Comparison of ENCODE assay signal across 19 mouse cellular contexts in genomic region chr17:43704216-43704930, GRCm38 (mm10).
"Had no signal": no experiment of that assay in that cellular context is flagged by ENCODE, and none has a peak within 500 bp of the region (broad histone marks: within the 10 kb centered on the region; RNA-seq: fewer than 3 reads in every experiment).

No protein-coding gene starts in this region.

- H3K27me3 ChIP-seq: limb, embryonic 15.5 days; liver, embryonic 12.5 days; megakaryocyte, embryonic 14.5 days; midbrain, embryonic 15.5 days; neural tube, embryonic 13.5 days; stomach, embryonic 15.5 days had no signal

- H3K4me3 ChIP-seq: limb, embryonic 15.5 days; liver, embryonic 12.5 days; megakaryocyte, embryonic 14.5 days; midbrain, embryonic 15.5 days; neural tube, embryonic 13.5 days; stomach, embryonic 15.5 days had no signal

- H3K9ac ChIP-seq: limb, embryonic 15.5 days; liver, embryonic 12.5 days; lung, embryonic 14.5 days; midbrain, embryonic 15.5 days; neural tube, embryonic 13.5 days; stomach, embryonic 15.5 days had no signal

- DNase-seq: kidney, postnatal 36 days; layer of hippocampus, adult 9-11 months; layer of hippocampus, postnatal 36 days; lung, embryonic 14.5 days; lung, postnatal 10 days; lung, postnatal 4 days; retina, postnatal 1 day; right cerebral cortex, postnatal 4 days; spleen, adult 18-20 months; thymus, adult 2 months; thymus, postnatal 25 days had no signal

- H3K4me2 ChIP-seq: limb, embryonic 15.5 days; liver, embryonic 12.5 days; lung, embryonic 14.5 days; midbrain, embryonic 11.5 days; midbrain, embryonic 15.5 days; neural tube, embryonic 13.5 days; stomach, embryonic 15.5 days had no signal

- H3K4me1 ChIP-seq: limb, embryonic 15.5 days; liver, embryonic 12.5 days; megakaryocyte, embryonic 14.5 days; midbrain, embryonic 15.5 days; neural tube, embryonic 13.5 days; stomach, embryonic 15.5 days had no signal

- H3K36me3 ChIP-seq: liver, embryonic 12.5 days; midbrain, embryonic 15.5 days; neural tube, embryonic 13.5 days had no signal

- ATAC-seq: liver, embryonic 12.5 days; midbrain, embryonic 15.5 days had no signal

- H3K9me3 ChIP-seq: limb, embryonic 15.5 days; liver, embryonic 12.5 days; midbrain, embryonic 15.5 days; neural tube, embryonic 13.5 days; stomach, embryonic 15.5 days had no signal

- H3K27ac ChIP-seq: kidney, postnatal 0 days; limb, embryonic 15.5 days; liver, embryonic 12.5 days; midbrain, embryonic 15.5 days; neural tube, embryonic 13.5 days; stomach, embryonic 15.5 days had no signal
